Mouse (Mus musculus) cerebellum, adult 2 months (tissue): ENCODE results near the gene Tcf7l2. TPM values are rescaled to one million over a fixed set of nuclear protein-coding genes. Genes with fewer than 3 reads are reported as not detected.

Source experiments
- DNase-seq, 2 experiments: peaks; one replicate each; pipeline ENCODE4 v3.0.0; 2021
- H3K27ac ChIP-seq: fragments of 200-500 bp; 2 replicates; pipeline ENCODE4 v1.5.1; 2012; ENCODE audit warnings: low read length, control low read depth, inconsistent platforms; ENCODE audit not compliant: insufficient read depth
- H3K27me3 ChIP-seq: fragments of 200-500 bp; 2 replicates; pipeline ENCODE4 v1.6.1; 2012; ENCODE audit warnings: inconsistent platforms, mild to moderate bottlenecking, low read length, moderate library complexity; ENCODE audit not compliant: control insufficient read depth, insufficient read depth
- H3K4me1 ChIP-seq: fragments of 200-500 bp; 2 replicates; pipeline ENCODE4 v1.6.1; 2011; ENCODE audit warnings: low read length; ENCODE audit not compliant: control insufficient read depth, insufficient read depth
- H3K4me3 ChIP-seq: fragments of 200-500 bp; replicated peaks from 2 replicates; pipeline ENCODE3; 2011; ENCODE audit warnings: mild to moderate bottlenecking, low read depth, low read length, control low read depth; ENCODE audit not compliant: insufficient read depth
- CTCF ChIP-seq: fragments of 200-500 bp; IDR thresholded peaks from 2 replicates; pipeline ENCODE4 v1.5.1; 2011; ENCODE audit warnings: low read depth, mild to moderate bottlenecking, control low read depth, low read length, moderate library complexity, borderline replicate concordance; ENCODE audit not compliant: insufficient read depth
- POLR2A ChIP-seq: fragments of 200-500 bp; IDR thresholded peaks from 2 replicates; pipeline ENCODE4 v1.6.1; 2011; ENCODE audit warnings: low read length, control low read depth, borderline replicate concordance; ENCODE audit not compliant: insufficient read depth
- WGBS: fragments of 180-500 bp; shearing (Covaris S2); methylation state at CpG from one replicate; pipeline ENCODE4 v1.1.7; 2018; 5-methylcytosine and 5-hydroxymethylcytosine counted together
- polyA plus RNA-seq: library from polyadenylated mRNA; depleted of rRNA; stranded (reverse); fragments of >200 nt; gene quantifications from 2 replicates; pipeline ENCODE4 v1.2.3, GENCODE M21; 2012

Tcf7l2 gene
- polyA plus RNA-seq, 1 experiment, result 23.3 TPM

DNA sequence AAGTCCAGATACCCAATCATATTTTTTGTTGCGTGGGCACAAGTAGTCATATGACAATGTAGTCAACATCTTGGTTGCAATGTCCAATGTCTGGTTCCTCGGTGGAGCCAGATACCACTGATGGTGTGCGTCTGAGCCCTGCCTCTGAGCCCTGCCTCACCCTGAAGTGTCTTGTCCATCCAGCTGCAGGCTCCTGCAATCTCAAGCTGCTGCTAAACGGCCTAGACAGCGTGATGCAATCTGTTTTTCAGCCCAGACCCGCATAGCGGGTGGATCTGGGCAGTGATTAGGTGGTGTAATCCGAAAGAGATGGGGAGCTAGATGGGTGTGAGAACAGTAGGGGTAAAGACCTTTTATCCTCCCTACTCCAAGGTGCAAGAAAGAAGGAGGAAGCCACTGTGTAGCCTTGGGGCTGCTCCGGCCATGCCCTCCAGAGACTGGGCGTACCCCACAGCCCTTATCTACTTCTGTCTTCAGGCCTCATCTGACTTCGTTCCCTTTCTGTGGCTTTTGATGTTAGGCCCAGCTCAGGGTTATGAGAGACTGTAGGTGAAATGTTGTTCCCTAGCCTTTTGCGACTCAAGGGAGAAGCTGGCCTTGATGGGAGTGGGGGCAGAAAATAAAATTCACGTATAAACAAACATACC, 86.1 kb downstream of the Tcf7l2 start:
- H3K27me3 ChIP-seq, result no peaks in the 10 kb centered on the region; the same call in 1 of the 2 replicates
- H3K27ac ChIP-seq, result no peak overlapping the region
- H3K4me1 ChIP-seq, result no peaks in the 10 kb centered on the region
- 86% methylated on average over 13 of the region's 13 CpGs for WGBS
- H3K4me3 ChIP-seq, result no peak overlapping the region
- DNase-seq, result no peak
- TF ChIP-seq CTCF, result no peak
- TF ChIP-seq POLR2A, result no peak

DNA sequence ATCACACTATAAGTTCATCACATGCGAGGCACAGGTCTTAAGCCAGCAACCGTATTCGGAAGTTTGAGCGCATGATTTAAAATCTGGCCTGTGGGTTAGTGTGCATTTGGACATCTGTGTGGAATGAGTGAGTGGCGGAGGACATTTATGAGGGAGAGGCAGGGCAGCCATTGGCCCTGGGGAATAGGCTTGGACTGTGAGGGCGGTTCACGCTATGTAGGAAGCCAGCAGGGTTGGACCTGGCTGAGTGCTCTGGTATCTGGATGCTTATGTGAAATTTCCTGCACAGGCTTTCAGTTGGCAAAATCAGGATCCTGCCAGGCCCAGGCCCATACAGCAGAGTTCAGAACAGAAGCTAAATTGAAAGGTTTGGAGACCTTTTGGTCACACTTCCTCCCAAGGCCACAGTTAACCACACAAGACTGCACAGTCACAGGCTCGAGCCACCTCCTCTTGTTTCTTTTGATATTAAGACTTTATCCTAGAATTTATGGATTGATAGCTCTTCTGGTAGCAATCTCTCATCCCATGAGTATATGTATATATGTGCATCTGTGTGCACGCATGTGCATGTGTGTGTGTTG, 89.4 kb downstream of the Tcf7l2 start:
- no peak overlapping the region for H3K27ac ChIP-seq
- no peaks in the 10 kb centered on the region for H3K4me1 ChIP-seq
- H3K4me3 ChIP-seq, result no peak overlapping the region
- no peak for TF ChIP-seq POLR2A
- no peak for TF ChIP-seq CTCF
- DNase-seq, result no peak
- WGBS, result 49% methylated on average over 9 of the region's 9 CpGs
- H3K27me3 ChIP-seq, result no peaks in the 10 kb centered on the region

DNA sequence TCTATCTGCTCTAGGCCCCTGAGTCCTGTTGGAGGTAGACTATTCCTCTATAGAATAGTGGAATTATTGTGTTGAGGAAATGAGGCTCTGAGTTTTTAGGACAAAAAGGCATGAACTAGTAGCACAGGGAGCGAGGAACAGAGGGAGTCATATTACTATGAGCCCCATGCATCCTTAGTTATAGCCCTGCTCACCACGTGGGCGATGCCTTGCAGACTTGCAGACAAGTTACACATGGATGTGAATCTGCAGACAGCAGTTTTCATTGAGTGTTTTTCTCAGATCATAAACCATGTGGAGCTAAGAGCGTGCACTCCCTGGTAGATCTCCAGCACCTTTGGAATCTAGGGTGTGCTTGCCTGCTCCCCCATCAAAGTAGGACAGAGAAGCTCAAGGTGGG, 90.5 kb downstream of the Tcf7l2 start:
- 89% methylated on average over 4 of the region's 4 CpGs for WGBS
- Histone ChIP-seq H3K27ac (no peak overlapping the region), H3K4me1 (no peaks in the 10 kb centered on the region), H3K27me3 (no peaks in the 10 kb centered on the region), H3K4me3 (no peak overlapping the region)
- DNase-seq, result no peak
- no peak for TF ChIP-seq CTCF
- no peak for TF ChIP-seq POLR2A

DNA sequence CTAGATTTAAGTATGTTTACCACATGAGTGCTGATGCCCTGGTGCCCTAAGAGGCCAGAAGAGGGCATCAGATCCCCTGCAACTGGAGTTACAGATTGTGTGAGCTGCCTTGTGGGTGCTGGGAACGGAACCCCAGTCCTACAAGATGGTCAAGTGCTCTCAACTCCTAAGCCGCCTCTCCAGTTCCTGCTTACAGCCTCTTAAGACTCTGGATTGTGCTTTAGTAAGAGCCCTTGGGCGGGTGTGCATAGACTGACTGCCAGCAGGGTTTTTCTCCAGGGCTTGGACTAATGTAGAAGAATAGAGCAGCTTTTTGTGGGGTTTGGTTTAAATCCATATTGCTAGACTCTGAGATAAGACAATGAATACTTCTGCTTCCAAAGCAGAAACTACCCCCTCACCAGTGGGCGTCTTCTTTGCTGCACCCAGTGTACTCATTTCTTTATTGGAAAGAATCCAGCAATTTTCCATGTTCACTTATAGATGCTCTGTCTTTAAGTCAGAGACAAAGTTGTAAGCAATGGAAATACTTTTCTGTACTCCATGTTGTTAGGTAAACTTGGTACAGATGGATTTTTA, 92.3 kb downstream of the Tcf7l2 start:
- no peak for DNase-seq
- Histone ChIP-seq H3K27ac (no peak overlapping the region), H3K4me1 (no peaks in the 10 kb centered on the region), H3K4me3 (no peak overlapping the region), H3K27me3 (no peaks in the 10 kb centered on the region)
- 95% methylated on average over 4 of the region's 4 CpGs for WGBS
- TF ChIP-seq POLR2A (no peak), CTCF (no peak)

DNA sequence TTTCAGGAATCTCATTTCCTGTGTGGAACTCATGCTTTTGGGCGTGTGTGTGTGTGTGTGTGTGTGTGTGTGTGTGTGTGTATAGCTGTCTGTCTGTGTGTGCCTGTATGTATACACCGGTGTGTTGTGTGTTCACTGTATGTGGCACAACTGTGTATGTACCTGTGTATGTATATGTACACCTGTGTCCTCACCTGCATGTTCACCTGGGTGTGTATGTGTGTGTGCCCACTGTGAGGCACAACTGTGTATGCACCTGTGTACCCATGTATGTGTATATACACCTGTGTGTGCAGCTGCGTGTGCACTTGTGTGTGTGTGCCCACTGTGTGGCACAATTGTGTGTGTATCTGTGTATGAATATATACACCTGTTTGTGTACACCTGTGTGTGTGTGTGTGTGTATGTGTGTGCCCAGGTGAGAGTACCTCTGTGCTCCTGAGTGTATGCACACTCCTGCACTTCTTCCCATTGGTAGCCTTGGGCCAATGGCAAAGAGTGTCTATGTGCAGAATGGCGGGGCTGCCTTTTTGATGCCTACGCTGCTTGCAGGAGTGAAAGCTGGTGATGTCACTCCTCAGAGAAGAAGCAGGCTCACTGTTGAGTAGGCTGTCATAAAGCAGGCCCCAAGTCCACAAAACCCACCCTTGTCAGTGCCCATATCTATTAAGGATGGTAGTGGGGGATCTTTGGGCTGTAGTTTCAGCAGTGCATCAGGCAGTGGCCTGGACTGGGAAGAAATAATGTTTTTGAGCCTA, 95.5 kb downstream of the Tcf7l2 start:
- Histone ChIP-seq H3K4me3 (no peak overlapping the region), H3K27ac (no peak overlapping the region), H3K4me1 (no peaks in the 10 kb centered on the region), H3K27me3 (no peaks in the 10 kb centered on the region; the same call in 1 of the 2 replicates)
- TF ChIP-seq POLR2A (no peak), CTCF (no peak)
- 89% methylated on average over 5 of the region's 5 CpGs for WGBS
- DNase-seq, result no peak

GRCm38 (mm10) chr19:55837924-55838323, 96.3 kb downstream of the Tcf7l2 start:
- 11% methylated on average over 9 of the region's 9 CpGs for WGBS
- Histone ChIP-seq H3K4me3 (no peak overlapping the region), H3K27ac (no peak overlapping the region), H3K4me1 (no peaks in the 10 kb centered on the region), H3K27me3 (no peaks in the 10 kb centered on the region; the same call in 1 of the 2 replicates)
- no peak for TF ChIP-seq POLR2A
- TF ChIP-seq CTCF, result no peak
- DNase-seq, result peak; percentile 11 to 36

DNA sequence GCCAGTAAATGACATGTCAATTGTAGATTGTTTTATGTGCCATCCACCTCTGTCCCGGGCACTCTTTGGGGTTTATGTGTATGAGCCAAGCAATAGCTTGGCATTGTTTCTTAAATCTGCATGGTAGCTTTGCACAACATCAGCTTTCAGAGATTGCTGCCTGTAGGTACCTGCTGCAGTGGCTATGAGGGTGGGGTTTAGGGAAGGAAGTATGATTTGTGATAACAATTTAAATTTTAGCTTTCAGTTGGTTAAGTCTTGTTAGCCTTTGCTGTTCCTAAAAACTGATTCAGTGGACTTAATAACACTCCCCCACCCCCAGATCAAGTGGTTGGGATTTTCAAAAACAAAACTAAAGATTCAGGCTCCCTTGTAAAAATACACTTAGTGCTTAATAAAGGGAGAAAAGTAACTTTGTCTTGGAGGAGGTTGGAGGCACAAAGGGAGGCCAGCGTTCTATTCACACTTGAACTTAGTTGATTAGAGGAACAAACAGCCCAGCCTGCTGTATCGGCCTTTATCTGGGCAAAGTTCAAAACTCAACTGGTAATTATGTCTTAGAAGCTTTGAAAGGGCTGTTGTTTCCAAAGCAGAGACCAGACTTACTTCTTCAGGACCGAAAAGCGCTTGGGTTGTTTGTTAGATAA, 96.9 kb downstream of the Tcf7l2 start:
- no peak overlapping the region for H3K4me3 ChIP-seq
- no peak for DNase-seq
- TF ChIP-seq POLR2A (no peak), CTCF (no peak)
- no peak overlapping the region; the same call in 1 of the 2 replicates for H3K27ac ChIP-seq
- no peaks in the 10 kb centered on the region for H3K4me1 ChIP-seq
- 51% methylated on average over 5 of the region's 5 CpGs for WGBS
- no peaks in the 10 kb centered on the region; the same call in 1 of the 2 replicates for H3K27me3 ChIP-seq
